20 mouse cellular contexts compared by ENCODE assay signal in the genomic region with DNA sequence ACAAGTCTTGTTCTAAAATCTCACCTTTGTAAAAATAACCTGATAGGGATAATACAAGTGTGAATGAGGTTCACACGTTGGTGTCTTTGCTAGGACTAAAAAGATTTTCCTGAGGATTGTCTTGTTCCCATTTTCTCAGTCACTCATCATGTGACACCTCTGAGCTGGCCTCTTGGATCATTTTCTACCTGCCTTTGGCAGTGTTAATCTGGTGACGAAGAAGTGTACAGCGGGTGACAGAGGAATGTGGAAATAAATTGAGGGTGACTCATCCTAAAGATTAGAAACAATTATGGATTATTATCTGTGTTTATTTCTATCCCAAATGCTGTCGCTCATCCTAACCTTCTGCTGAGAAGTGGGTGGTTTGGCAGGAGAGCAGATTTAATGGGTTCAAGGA. TPM values are rescaled to one million over a fixed set of nuclear protein-coding genes. Genes with fewer than 3 reads are reported as not detected.
DNase-seq lines count a peak whose midpoint lies in the region; ATAC-seq and TF ChIP-seq lines count a peak whose summit lies in the region.
"Had no signal": no experiment of that assay in that cellular context is flagged by ENCODE, and none has a peak within 500 bp of the region (broad histone marks: within the 10 kb centered on the region; RNA-seq: fewer than 3 reads in every experiment).

No protein-coding gene starts in this region.

- intact Hi-C loops in left cerebral cortex, postnatal 4 days (cut with DNase I): no loop called here

- no peaks in the 10 kb centered on the region for H3K27me3 ChIP-seq in intestine, embryonic 16.5 days (replicated peaks; ENCODE audit: control insufficient read depth, insufficient read depth, low read length)
- no peaks in the 10 kb centered on the region for H3K27me3 ChIP-seq in intestine, embryonic 15.5 days (replicated peaks)
- no peaks in the 10 kb centered on the region for H3K27me3 ChIP-seq in MEL (ENCODE audit: control insufficient read depth in 1 of 2, insufficient read depth in 2 of 2, low read length in 2 of 2)
- H3K27me3 ChIP-seq: embryonic facial prominence, embryonic 12.5 days; embryonic facial prominence, embryonic 15.5 days; hindbrain, embryonic 12.5 days had no signal

- no peak overlapping the region for H3K27ac ChIP-seq in intestine, embryonic 16.5 days (ENCODE audit: low read length)
- no peak overlapping the region for H3K27ac ChIP-seq in intestine, embryonic 15.5 days
- no peak overlapping the region for H3K27ac ChIP-seq in MEL (ENCODE audit: control insufficient read depth, low read depth, low read length)
- H3K27ac ChIP-seq in bone marrow macrophage, adult 2 months (ENCODE audit: insufficient read depth, low read depth, low read length): peak overlapping the region; percentile 56
- H3K27ac ChIP-seq: embryonic facial prominence, embryonic 12.5 days; embryonic facial prominence, embryonic 15.5 days; hindbrain, embryonic 12.5 days had no signal

- H3K79me2 ChIP-seq in MEL (ENCODE audit: control insufficient read depth, insufficient read depth, low read length, poor library complexity): no peaks in the 10 kb centered on the region

- TF ChIP-seq RAD21 in MEL (IDR thresholded peaks at IDR 0.05; ENCODE audit: low read depth, low read length): no peak

- H3K4me2 ChIP-seq in intestine, embryonic 16.5 days (ENCODE audit: low read depth, low read length): no peak overlapping the region
- H3K4me2 ChIP-seq in intestine, embryonic 15.5 days (replicated peaks): no peak overlapping the region
- H3K4me2 ChIP-seq: embryonic facial prominence, embryonic 12.5 days; embryonic facial prominence, embryonic 15.5 days; hindbrain, embryonic 12.5 days had no signal

- 0 out of 2 replicates have a peak, but pooled peaks have one; percentile 12 for ATAC-seq in intestine, embryonic 16.5 days
- ATAC-seq in intestine, embryonic 15.5 days: no peak
- ATAC-seq: forebrain, embryonic 14.5 days; forebrain, postnatal 0 days; hindbrain, embryonic 16.5 days; intestine, postnatal 0 days had no signal

- H3K4me3 ChIP-seq in intestine, embryonic 16.5 days (ENCODE audit: low read length): no peak overlapping the region
- H3K4me3 ChIP-seq in intestine, embryonic 15.5 days (replicated peaks): no peak overlapping the region
- H3K4me3 ChIP-seq in MEL (ENCODE audit: control insufficient read depth in 1 of 2, insufficient read depth in 1 of 2, low read depth in 2 of 2, low read length in 2 of 2): peak overlapping the region in 1 of 2 experiments; percentile 3; a peak in 1 of 4 replicates
- H3K4me3 ChIP-seq in bone marrow macrophage, adult 2 months (ENCODE audit: insufficient read depth, low read length): no peak overlapping the region
- H3K4me3 ChIP-seq: embryonic facial prominence, embryonic 12.5 days; embryonic facial prominence, embryonic 15.5 days; hindbrain, embryonic 12.5 days had no signal

- H3K9me3 ChIP-seq in intestine, embryonic 16.5 days (ENCODE audit: control insufficient read depth, low read length): no peaks in the 10 kb centered on the region
- H3K9me3 ChIP-seq in intestine, embryonic 15.5 days: no peaks in the 10 kb centered on the region
- H3K9me3 ChIP-seq in MEL (replicated peaks; ENCODE audit: insufficient read depth, low read length): no peaks in the 10 kb centered on the region
- H3K9me3 ChIP-seq: embryonic facial prominence, embryonic 12.5 days; embryonic facial prominence, embryonic 15.5 days; hindbrain, embryonic 12.5 days had no signal

- TF ChIP-seq POLR2A in MEL (IDR thresholded peaks at IDR 0.05; ENCODE audit: control insufficient read depth in 1 of 2, insufficient read depth in 1 of 2, low read depth in 1 of 2, low read length in 2 of 2, poor library complexity in 1 of 2): no peak
- no peak for TF ChIP-seq POLR2A in bone marrow macrophage, adult 2 months (IDR thresholded peaks at IDR 0.05; ENCODE audit: borderline replicate concordance, low read depth, low read length)

- TF ChIP-seq CTCF in MEL (IDR thresholded peaks at IDR 0.05 in 2 of 3, conservative IDR thresholded peaks at IDR 0.05 in 1 of 3; ENCODE audit: control insufficient read depth in 1 of 3, insufficient read depth in 1 of 3, low read depth in 2 of 3, low read length in 3 of 3, poor library complexity in 1 of 3, severe bottlenecking in 1 of 3): no peak
- TF ChIP-seq CTCF in bone marrow macrophage, adult 2 months (IDR thresholded peaks at IDR 0.05; ENCODE audit: low read depth, low read length): no peak

- 60% methylated on average over 4 of the region's 4 CpGs for WGBS in intestine, embryonic 16.5 days
- 72% methylated on average over 4 of the region's 4 CpGs for WGBS in intestine, embryonic 15.5 days

- H3K36me3 ChIP-seq in intestine, embryonic 16.5 days (ENCODE audit: control insufficient read depth, insufficient read depth, low read length): no peaks in the 10 kb centered on the region
- H3K36me3 ChIP-seq in intestine, embryonic 15.5 days: 0 out of 2 replicates have a peak, but pooled peaks cover 4% of the 10 kb centered on the region
- peaks cover 0 to 22% of the 10 kb centered on the region in 2 experiments; a peak in 3 of 4 replicates for H3K36me3 ChIP-seq in MEL (ENCODE audit: control insufficient read depth in 1 of 2, insufficient read depth in 2 of 2, low read length in 2 of 2)

- 0 out of 2 replicates have a peak, but pooled peaks cover 3% of the 10 kb centered on the region for H3K4me1 ChIP-seq in intestine, embryonic 16.5 days (ENCODE audit: control insufficient read depth, insufficient read depth, low read length)
- no peaks in the 10 kb centered on the region for H3K4me1 ChIP-seq in intestine, embryonic 15.5 days (replicated peaks)
- H3K4me1 ChIP-seq in MEL (ENCODE audit: control insufficient read depth in 1 of 2, insufficient read depth in 2 of 2, low read length in 2 of 2): peaks cover 17 to 18% of the 10 kb centered on the region in 2 experiments
- H3K4me1 ChIP-seq in bone marrow macrophage, adult 2 months (ENCODE audit: control insufficient read depth, insufficient read depth, low read length): peaks cover 38% of the 10 kb centered on the region
- H3K4me1 ChIP-seq: embryonic facial prominence, embryonic 12.5 days; embryonic facial prominence, embryonic 15.5 days; hindbrain, embryonic 12.5 days had no signal

- no peak overlapping the region for H3K9ac ChIP-seq in intestine, embryonic 16.5 days (ENCODE audit: low read depth, low read length)
- H3K9ac ChIP-seq in intestine, embryonic 15.5 days: no peak overlapping the region
- H3K9ac ChIP-seq in MEL (ENCODE audit: control insufficient read depth, low read depth, low read length, poor library complexity, severe bottlenecking): no peak overlapping the region
- H3K9ac ChIP-seq: embryonic facial prominence, embryonic 12.5 days; embryonic facial prominence, embryonic 15.5 days; forebrain, postnatal 0 days; hindbrain, embryonic 12.5 days had no signal

- peak; percentile 20 for DNase-seq in MEL (ENCODE audit: low read depth, low spot score)
- DNase-seq in left cerebral cortex, postnatal 4 days: no peak
- no peak for DNase-seq in frontal cortex, postnatal 10 days (ENCODE audit: low spot score in 2 of 2)
- DNase-seq: adrenal gland, adult 2 months; adrenal gland, postnatal 14 days; cerebellum, adult 18-20 months; cerebellum, adult 9-10 months; cerebellum, postnatal 14 days; forebrain, postnatal 0 days; gastrocnemius, postnatal 25 days; kidney, adult 2 months had no signal

- no peak for TF ChIP-seq EP300 in MEL (IDR thresholded peaks at IDR 0.05; ENCODE audit: low read depth in 1 of 2, low read length in 2 of 2)

TF ChIP-seq in MEL, 35 proteins besides CTCF, POLR2A, EP300 and RAD21:
- TF ChIP-seq ZNF384 (IDR thresholded peaks at IDR 0.05; ENCODE audit: low read depth, low read length): no peak
- TF ChIP-seq USF1 (IDR thresholded peaks at IDR 0.05; ENCODE audit: low read depth, low read length): peak; percentile 59; the same call in 1 of the 2 replicates
TF ChIP-seq in MEL: peak in this region for 1.

RNA-seq across cellular contexts. Expression of a gene that starts 6.6 kb away (rescaled TPM):
- 11.8 and 12.8 TPM in 2 replicates for polyA plus RNA-seq in intestine, embryonic 16.5 days (2015; fragmentation: Nextera tagmentation; extraction: Ambion mirVana)
- 12.5 and 13.7 TPM in 2 replicates for polyA plus RNA-seq in intestine, embryonic 15.5 days (2015; fragmentation: Nextera tagmentation; extraction: Ambion mirVana)
- 14.6 and 15.9 TPM in 2 replicates for total RNA-seq in MEL (2012; rRNA removed)
- polyA plus RNA-seq in MEL (2012; ENCODE audit: insufficient read depth in 1 of 2, insufficient read length in 2 of 2, low read depth in 1 of 2, low replicate concordance in 2 of 2, missing spikeins in 1 of 2): 10 to 100 TPM in 1 of 2 experiments, not detected in 1; 24.7 TPM
- polyA plus RNA-seq in bone marrow macrophage, adult 2 months (2012; ENCODE audit: insufficient read depth, insufficient read length, missing spikeins): 24.0 and 26.3 TPM in 2 replicates
- 10 to 100 TPM; 56.5 to 56.7 TPM for total RNA-seq in left cerebral cortex, postnatal 4 days (2021)

RNA-seq across cellular contexts. Expression of a gene that starts 12.7 kb away (rescaled TPM):
- 14.8 and 17.1 TPM in 2 replicates for polyA plus RNA-seq in intestine, embryonic 16.5 days (2015; fragmentation: Nextera tagmentation; extraction: Ambion mirVana)
- polyA plus RNA-seq in intestine, embryonic 15.5 days (2015; fragmentation: Nextera tagmentation; extraction: Ambion mirVana): 17.0 and 17.8 TPM in 2 replicates
- total RNA-seq in MEL (2012; rRNA removed): 6.8 and 8.2 TPM in 2 replicates
- 1 to 10 TPM in 1 of 2 experiments, not detected in 1; 7.8 TPM for polyA plus RNA-seq in MEL (2012; ENCODE audit: insufficient read depth in 1 of 2, insufficient read length in 2 of 2, low read depth in 1 of 2, low replicate concordance in 2 of 2, missing spikeins in 1 of 2)
- polyA plus RNA-seq in bone marrow macrophage, adult 2 months (2012; ENCODE audit: insufficient read depth, insufficient read length, missing spikeins): 4.8 and 4.9 TPM in 2 replicates
- total RNA-seq in left cerebral cortex, postnatal 4 days (2021): 1 to 10 TPM; 8.4 to 9.9 TPM

RNA-seq across cellular contexts. Expression of a gene that starts 13.0 kb away (rescaled TPM):
- 22.9 and 25.8 TPM in 2 replicates for polyA plus RNA-seq in intestine, embryonic 16.5 days (2015; fragmentation: Nextera tagmentation; extraction: Ambion mirVana)
- 20.4 and 20.7 TPM in 2 replicates for polyA plus RNA-seq in intestine, embryonic 15.5 days (2015; fragmentation: Nextera tagmentation; extraction: Ambion mirVana)
- 7.4 and 8.4 TPM in 2 replicates for total RNA-seq in MEL (2012; rRNA removed)
- polyA plus RNA-seq in MEL (2012; ENCODE audit: insufficient read depth in 1 of 2, insufficient read length in 2 of 2, low read depth in 1 of 2, low replicate concordance in 2 of 2, missing spikeins in 1 of 2): 10 to 100 TPM in 1 of 2 experiments, not detected in 1; 27.7 TPM
- 28.8 and 35.7 TPM in 2 replicates for polyA plus RNA-seq in bone marrow macrophage, adult 2 months (2012; ENCODE audit: insufficient read depth, insufficient read length, missing spikeins)
- 10 to 100 TPM; 40.1 to 40.9 TPM for total RNA-seq in left cerebral cortex, postnatal 4 days (2021)
